Mouse (Mus musculus) left cerebral cortex, adult 8-10 months (tissue): ENCODE data around the gene Spag17. TPM values are rescaled to one million over a fixed set of nuclear protein-coding genes. Genes with fewer than 3 reads are reported as not detected.
"Not testable (repeated sequence)": the region's sequence is repeated elsewhere in the genome, so short reads cannot be mapped to it uniquely, and the experiment has no call there.

Experiments used
- DNase-seq, 2 experiments: peaks; one replicate each; pipeline ENCODE4 v3.0.0; 2022; ENCODE audit warnings: low spot score in 2 of 2
- total RNA-seq, 4 experiments: library from RNA; stranded (reverse); gene quantifications; 2 replicates each; pipeline ENCODE4 v1.2.4; 2022

Gene Spag17
- total RNA-seq = under 1 TPM; 0.11 to 0.70 (median 0.18) TPM

GRCm38 (mm10) chr3:99885187-99885811 lies at the start of gene Spag17:
TSS of gene Spag17 (plus strand) at chr3:99885406.
- no peak for DNase-seq

GRCm38 (mm10) chr3:99842333-99842732 lies 42.9 kb upstream of the Spag17 start:
- DNase-seq = no peak

GRCm38 (mm10) chr3:99842808-99843207 lies 42.4 kb upstream of the Spag17 start:
- DNase-seq = no peak

GRCm38 (mm10) chr3:99843233-99843632 lies 42.0 kb upstream of the Spag17 start:
- no peak for DNase-seq

GRCm38 (mm10) chr3:99850926-99851325 lies 34.3 kb upstream of the Spag17 start:
- no peak for DNase-seq

- DNase-seq = no peak
Measured at GRCm38 (mm10) chr3:99854595-99854994, 30.6 kb upstream of the Spag17 start.

GRCm38 (mm10) chr3:99858922-99859321 lies 26.3 kb upstream of the Spag17 start:
- DNase-seq = no peak

GRCm38 (mm10) chr3:99864706-99865105 lies 20.5 kb upstream of the Spag17 start:
- no peak for DNase-seq

- DNase-seq = no peak
Measured at GRCm38 (mm10) chr3:99875137-99875536, 10.1 kb upstream of the Spag17 start.

- no peak for DNase-seq
Measured at GRCm38 (mm10) chr3:99881498-99881897, 3.7 kb upstream of the Spag17 start.

GRCm38 (mm10) chr3:99883988-99884564 lies 1.1 kb upstream of the Spag17 start:
- DNase-seq = no peak

- not testable (repeated sequence) for DNase-seq
Measured at GRCm38 (mm10) chr3:99894741-99895140, 9.5 kb downstream of the Spag17 start.

GRCm38 (mm10) chr3:99913809-99914439 lies 28.7 kb downstream of the Spag17 start:
- no peak for DNase-seq

- DNase-seq = no peak
Measured at GRCm38 (mm10) chr3:99922944-99923343, 37.7 kb downstream of the Spag17 start.

- DNase-seq = no peak
Measured at GRCm38 (mm10) chr3:99930920-99931620, 45.9 kb downstream of the Spag17 start.

- no peak for DNase-seq
Measured at GRCm38 (mm10) chr3:99936159-99936558, 51.0 kb downstream of the Spag17 start.

GRCm38 (mm10) chr3:99938611-99939286 lies 53.5 kb downstream of the Spag17 start:
- DNase-seq = peak; percentile 9 to 16

GRCm38 (mm10) chr3:99945171-99945570 lies 60.0 kb downstream of the Spag17 start:
- no peak for DNase-seq

GRCm38 (mm10) chr3:99954039-99954602 lies 68.9 kb downstream of the Spag17 start:
- DNase-seq = no peak

- DNase-seq = no peak
Measured at GRCm38 (mm10) chr3:99956517-99956916, 71.3 kb downstream of the Spag17 start.

- DNase-seq = no peak
Measured at GRCm38 (mm10) chr3:99959805-99960485, 74.7 kb downstream of the Spag17 start.
